Mouse (Mus musculus) heart, postnatal 10 days (tissue): Measurements from ENCODE around the gene Spop. TPM values are rescaled to one million over a fixed set of nuclear protein-coding genes. Genes with fewer than 3 reads are reported as not detected.

ENCODE experiments used
- total RNA-seq, 2 experiments: library from RNA; stranded (reverse); gene quantifications; 2 replicates each; pipeline ENCODE4 v1.2.3; 2021

Spop gene
- total RNA-seq, 2 experiments from 2014 or later = 132 to 136 TPM

Other genes starting within 250 kb of the Spop start
- gene Tac4, start 152.6 kb upstream of the Spop start, total RNA-seq = not detected
- 10 to 100 TPM; 45.1 to 51.1 TPM for gene Kat7, start 103.8 kb upstream of the Spop start, total RNA-seq
- gene Fam117a, start 77.1 kb upstream of the Spop start, total RNA-seq = 10 to 100 TPM in 1 of 2 experiments, 1 to 10 TPM in 1; 9.1 to 14.0 TPM
- 10 to 100 TPM; 51.0 to 52.8 TPM for gene Slc35b1, start 29.4 kb upstream of the Spop start, total RNA-seq
- under 1 TPM; 0.84 to 0.87 TPM for gene Nxph3, start 100.5 kb downstream of the Spop start, total RNA-seq
- 1 to 10 TPM; 2.7 to 4.4 TPM for gene Ngfr, start 173.7 kb downstream of the Spop start, total RNA-seq